Mouse (Mus musculus) liver, adult (tissue): Measurements from ENCODE around the gene Spata31d1c.

Experiments
- GATA4 ChIP-seq: IDR thresholded peaks from 2 replicates; pipeline ENCODE4 v1.6.1; 2014; ENCODE audit warnings: mild to moderate bottlenecking, low read length; ENCODE audit not compliant: insufficient replicate concordance

The Spata31d1c gene

DNA sequence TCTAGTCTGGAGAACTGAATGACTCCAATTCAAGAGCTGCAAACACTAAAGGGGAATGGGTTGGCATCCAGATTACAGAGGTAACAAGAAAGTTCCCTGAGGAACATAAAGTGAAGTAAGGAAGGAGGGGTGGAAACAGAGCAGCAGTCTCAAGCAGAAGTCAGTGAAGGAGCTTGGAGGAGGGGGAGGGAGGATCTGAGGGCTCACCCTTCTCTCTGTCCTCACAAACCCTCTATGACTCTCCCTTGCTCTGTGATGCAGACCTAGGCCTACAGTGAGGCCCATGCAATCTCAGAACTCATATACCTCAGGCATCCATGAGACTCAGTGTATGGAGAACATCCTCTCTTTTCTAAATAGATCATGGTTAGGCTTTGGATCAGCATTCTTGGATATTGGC, at the start of gene Spata31d1c:
Gene Spata31d1c, plus strand, starts transcription at position 301 of the 400 bp plus-strand sequence.
- no peak for TF ChIP-seq GATA4

DNA sequence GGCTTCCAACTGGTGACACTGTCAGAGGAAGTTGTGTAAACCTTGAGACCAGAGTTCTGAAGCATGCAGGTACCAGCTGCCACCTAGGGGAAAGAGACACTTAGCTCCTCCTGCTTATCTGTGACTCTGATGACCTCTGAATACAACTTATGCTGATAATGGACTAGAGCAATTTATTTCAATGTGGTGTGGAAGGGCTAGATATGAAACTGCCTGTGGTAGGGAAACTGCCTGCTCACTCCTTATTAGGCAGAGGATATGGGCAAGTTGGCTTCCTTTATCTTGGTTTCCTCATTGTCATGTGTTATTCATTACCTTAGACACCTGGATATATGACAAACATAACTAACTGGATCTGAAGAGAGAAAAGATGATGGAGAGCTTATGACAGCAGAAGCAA, 44.0 kb upstream of the Spata31d1c start:
- TF ChIP-seq GATA4 = no peak

DNA sequence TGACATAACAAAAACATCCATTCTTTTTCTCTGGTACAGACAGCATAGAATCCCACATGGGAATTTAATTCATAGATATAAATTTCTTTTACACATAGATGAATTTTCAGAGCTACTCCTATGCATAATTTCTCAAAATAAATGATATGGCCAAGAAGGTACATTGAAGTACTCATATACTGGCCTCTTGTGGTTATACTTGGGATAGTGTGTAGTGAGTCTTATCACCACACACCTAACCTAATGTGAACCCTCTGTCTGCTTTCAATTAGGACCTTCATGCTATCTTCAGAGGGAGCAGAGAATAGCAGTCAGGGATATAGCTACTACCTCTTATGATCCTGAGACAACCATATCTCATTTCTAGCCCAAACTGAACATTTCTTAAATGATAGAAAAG, 27.4 kb upstream of the Spata31d1c start:
- no peak for TF ChIP-seq GATA4

DNA sequence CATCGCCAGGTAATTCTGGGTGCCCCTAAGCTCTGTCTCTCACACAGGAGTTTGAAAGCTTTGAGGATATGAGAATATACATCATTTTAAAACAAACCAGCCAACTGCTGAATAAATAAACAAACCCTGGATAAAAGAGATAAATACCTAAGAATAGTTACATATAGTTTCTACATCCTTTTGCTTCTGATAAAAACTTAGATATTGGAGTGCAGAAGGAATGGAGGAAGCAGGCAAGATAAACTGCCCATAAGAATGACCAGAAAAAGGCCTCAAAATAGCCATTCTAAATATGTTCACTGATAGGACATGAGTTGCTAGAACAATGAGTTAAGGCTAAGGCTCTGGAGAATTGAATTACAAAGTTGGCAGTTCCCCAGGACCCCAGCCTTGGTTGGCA, 26.1 kb upstream of the Spata31d1c start:
- no peak for TF ChIP-seq GATA4

DNA sequence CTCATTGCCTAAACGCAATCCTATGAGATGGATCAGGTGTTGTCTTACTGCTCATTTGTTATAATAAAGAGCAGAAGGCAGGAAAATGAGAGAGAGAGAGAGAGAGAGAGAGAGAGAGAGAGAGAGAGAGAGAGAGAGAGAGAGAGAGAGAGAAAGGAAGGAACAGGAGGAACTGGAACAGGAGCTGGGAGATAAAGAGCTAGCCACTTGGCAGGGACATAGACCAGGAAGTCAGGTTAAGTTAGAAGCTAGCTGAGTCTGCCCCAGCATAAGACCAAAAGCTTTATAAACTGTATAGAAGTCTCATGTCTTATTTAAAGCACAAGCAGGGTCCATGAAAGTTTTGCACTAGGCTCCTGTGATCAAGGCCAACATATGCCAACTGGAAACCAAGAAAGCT, 24.9 kb upstream of the Spata31d1c start:
- TF ChIP-seq GATA4 = no peak

DNA sequence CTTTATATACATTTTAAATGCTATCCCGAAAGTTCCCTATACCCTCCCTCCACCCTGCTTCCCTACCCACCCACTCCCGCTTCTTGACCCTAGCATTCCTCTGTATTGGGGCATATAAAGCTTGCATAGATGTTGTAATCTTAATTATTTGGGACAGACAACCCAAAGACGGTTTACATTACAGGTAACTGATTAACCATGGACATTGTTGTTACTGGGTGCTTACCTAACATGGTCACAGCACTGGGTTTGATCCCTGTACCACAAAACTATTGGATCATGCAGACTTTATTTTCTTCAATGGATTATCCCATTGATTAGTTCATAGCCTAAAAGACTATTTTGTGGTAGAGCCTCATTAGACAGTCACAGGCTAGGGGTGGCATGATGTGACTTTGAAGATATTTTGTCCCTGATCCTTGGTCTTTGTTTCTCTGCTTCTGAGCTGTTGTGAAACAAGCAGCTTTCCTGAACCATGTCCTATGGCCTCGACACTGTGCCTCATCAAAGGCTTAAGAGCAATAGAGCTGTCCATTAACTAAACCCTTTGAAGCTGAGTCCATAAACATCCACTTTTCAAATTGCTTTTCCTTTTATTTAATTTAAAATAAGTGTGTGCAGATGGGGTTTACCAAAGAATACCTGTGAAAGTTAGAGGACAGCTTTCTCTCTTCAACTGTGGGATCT, 21.7 kb upstream of the Spata31d1c start:
- TF ChIP-seq GATA4 = no peak

DNA sequence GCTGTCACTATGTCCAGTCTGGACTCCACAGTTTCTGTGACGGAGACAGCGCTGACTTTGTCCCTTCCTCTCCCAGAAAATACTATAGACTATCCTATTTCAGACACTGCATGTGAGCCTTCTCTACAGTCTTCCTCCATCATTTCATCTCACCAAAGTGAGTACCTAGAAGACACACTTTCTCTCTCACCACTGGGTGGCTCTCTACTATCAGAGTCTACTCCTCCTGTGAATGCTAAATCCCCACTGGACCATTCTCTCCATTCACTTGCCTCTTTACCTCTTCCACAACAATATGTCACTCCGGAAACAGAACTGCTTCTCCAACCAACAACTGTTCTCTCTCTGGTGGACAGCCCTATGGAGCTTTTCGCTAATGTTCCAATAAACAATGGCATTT, 2.2 kb downstream of the Spata31d1c start:
- TF ChIP-seq GATA4 = no peak

DNA sequence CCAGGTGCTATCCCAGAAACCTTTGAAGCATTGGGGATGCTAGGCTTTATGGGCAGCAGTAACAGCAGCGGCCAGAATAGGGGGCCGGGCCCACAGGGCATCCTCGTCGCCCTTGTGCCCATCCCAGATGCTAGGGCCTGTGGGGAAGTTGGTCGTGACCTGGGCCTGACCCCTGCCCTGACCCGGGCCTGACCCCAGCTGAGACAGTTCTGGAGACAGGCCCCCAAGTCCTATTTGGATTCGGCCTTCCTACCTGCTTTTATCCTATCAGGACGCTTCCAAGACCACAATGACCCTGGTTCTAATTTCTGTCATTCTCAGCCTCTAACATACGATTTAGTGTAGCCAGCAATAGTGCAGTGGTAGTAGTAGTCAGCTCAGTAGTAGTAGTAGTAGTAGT, 19.8 kb downstream of the Spata31d1c start, which contains the start of gene Prss47:
Gene Prss47, minus strand, starts transcription at position 101 of the 400 bp plus-strand sequence.
- no peak for TF ChIP-seq GATA4

DNA sequence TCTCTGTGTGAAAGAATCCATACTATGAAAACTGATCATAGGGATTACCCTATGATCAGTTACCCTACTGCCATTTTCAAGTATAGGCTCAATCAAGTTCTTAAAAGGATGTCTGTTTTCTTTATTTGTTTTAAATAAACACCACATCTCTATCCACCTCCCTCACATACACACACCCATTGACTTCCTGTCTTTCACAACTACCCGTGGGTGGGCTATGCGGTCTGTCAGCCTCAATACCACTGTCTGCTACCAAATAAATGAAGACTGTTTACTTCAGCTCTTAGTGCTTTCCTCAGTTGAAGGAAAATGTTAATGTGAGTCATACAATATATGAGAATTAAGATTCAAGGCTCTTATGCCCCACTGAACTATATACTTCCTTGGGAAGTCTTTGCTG, 37.1 kb downstream of the Spata31d1c start:
- TF ChIP-seq GATA4 = no peak
